Mouse (Mus musculus) midbrain, embryonic 10.5 days (tissue): ENCODE measurements around the gene Ranbp1. TPM values are rescaled to one million over a fixed set of nuclear protein-coding genes. Genes with fewer than 3 reads are reported as not detected.

Experiments used
- DNase-seq: peaks from one replicate; pipeline ENCODE4 v3.0.0-alpha.2; 2017; ENCODE audit warnings: low spot score
- H3K27ac ChIP-seq: fragments of 300-500 bp; sonication (generic); replicated peaks from 2 replicates; pipeline ENCODE4 v1.5.1; 2016; ENCODE audit warnings: mild to moderate bottlenecking
- H3K27me3 ChIP-seq: fragments of 300-500 bp; sonication (generic); 2 replicates; pipeline ENCODE4 v1.6.1; 2016; ENCODE audit warnings: low read depth, mild to moderate bottlenecking; ENCODE audit not compliant: poor library complexity, severe bottlenecking
- H3K36me3 ChIP-seq: fragments of 300-500 bp; sonication (generic); 2 replicates; pipeline ENCODE4 v1.6.1; 2016; ENCODE audit warnings: mild to moderate bottlenecking, moderate library complexity
- H3K4me1 ChIP-seq: fragments of 300-500 bp; sonication (generic); 2 replicates; pipeline ENCODE4 v1.6.1; 2016
- H3K4me3 ChIP-seq: fragments of 300-500 bp; sonication (generic); 2 replicates; pipeline ENCODE4 v1.5.1; 2016; ENCODE audit warnings: mild to moderate bottlenecking, moderate library complexity
- H3K9me3 ChIP-seq: fragments of 300-500 bp; sonication (generic); replicated peaks from 2 replicates; pipeline ENCODE4 v1.6.1; 2016; ENCODE audit warnings: mild to moderate bottlenecking
- WGBS: fragments of 180-500 bp; shearing (Covaris S2); methylation state at CpG from one replicate; pipeline ENCODE4 v1.1.7; 2016; 5-methylcytosine and 5-hydroxymethylcytosine counted together
- polyA plus RNA-seq: library from polyadenylated mRNA; unstranded; fragments of >200 nt; fragmentation: Nextera tagmentation; extraction: Ambion mirVana; gene quantifications from 2 replicates; pipeline ENCODE4 v1.2.1, GENCODE M21; 2016

The Ranbp1 gene
- polyA plus RNA-seq, 1 experiment from 2014 or later, result 1,334 TPM

GRCm38 (mm10) chr16:18230617-18231016 is 17.9 kb downstream of the Ranbp1 start:
- WGBS, result 94% methylated on average over 6 of the region's 6 CpGs
- Histone ChIP-seq H3K27me3 (no peaks in the 10 kb centered on the region), H3K4me3 (no peak overlapping the region), H3K27ac (no peak overlapping the region), H3K4me1 (peaks cover 24% of the 10 kb centered on the region), H3K36me3 (peaks cover 45% of the 10 kb centered on the region), H3K9me3 (no peaks in the 10 kb centered on the region)
- no peak for DNase-seq

- WGBS, result 90% methylated on average over 11 of the region's 11 CpGs
- no peaks in the 10 kb centered on the region for H3K9me3 ChIP-seq
- H3K4me3 ChIP-seq, result no peak overlapping the region
- no peak overlapping the region for H3K27ac ChIP-seq
- DNase-seq, result no peak
- no peaks in the 10 kb centered on the region for H3K27me3 ChIP-seq
- H3K36me3 ChIP-seq, result peaks cover 55% of the 10 kb centered on the region
- peaks cover 18% of the 10 kb centered on the region for H3K4me1 ChIP-seq
These were observed 18.9 kb downstream of the Ranbp1 start for GRCm38 (mm10) chr16:18229622-18230021.

GRCm38 (mm10) chr16:18228856-18229255 is 19.7 kb downstream of the Ranbp1 start:
- Histone ChIP-seq H3K36me3 (peaks cover 62% of the 10 kb centered on the region), H3K27me3 (no peaks in the 10 kb centered on the region), H3K27ac (no peak overlapping the region), H3K9me3 (no peaks in the 10 kb centered on the region), H3K4me3 (no peak overlapping the region), H3K4me1 (peaks cover 11% of the 10 kb centered on the region)
- WGBS, result 94% methylated on average over 4 of the region's 4 CpGs
- no peak for DNase-seq

GRCm38 (mm10) chr16:18227897-18228422 is 20.6 kb downstream of the Ranbp1 start:
- DNase-seq, result no peak
- Histone ChIP-seq H3K27me3 (no peaks in the 10 kb centered on the region), H3K4me3 (no peak overlapping the region), H3K36me3 (peaks cover 67% of the 10 kb centered on the region), H3K9me3 (no peaks in the 10 kb centered on the region), H3K27ac (no peak overlapping the region), H3K4me1 (0 out of 2 replicates have a peak, but pooled peaks cover 3% of the 10 kb centered on the region)
- 95% methylated on average over 20 of the region's 20 CpGs for WGBS

- H3K36me3 ChIP-seq, result peaks cover 75% of the 10 kb centered on the region
- 0 out of 2 replicates have a peak, but pooled peaks cover 3% of the 10 kb centered on the region for H3K4me1 ChIP-seq
- 92% methylated on average over 13 of the region's 13 CpGs for WGBS
These were observed 21.3 kb downstream of the Ranbp1 start for GRCm38 (mm10) chr16:18227187-18227586.

GRCm38 (mm10) chr16:18222188-18222587 is 26.3 kb downstream of the Ranbp1 start:
- Histone ChIP-seq H3K9me3 (no peaks in the 10 kb centered on the region), H3K4me1 (peaks cover 25% of the 10 kb centered on the region), H3K27ac (no peak overlapping the region), H3K4me3 (no peak overlapping the region), H3K27me3 (no peaks in the 10 kb centered on the region), H3K36me3 (peaks cover 62% of the 10 kb centered on the region)
- DNase-seq, result no peak
- 90% methylated on average over 11 of the region's 11 CpGs for WGBS

More at GRCm38 (mm10) chr16:18227187-18227586, 21.3 kb downstream of the Ranbp1 start:
- no peak for DNase-seq
- no peak overlapping the region for H3K27ac ChIP-seq
- H3K27me3 ChIP-seq, result no peaks in the 10 kb centered on the region
- no peak overlapping the region for H3K4me3 ChIP-seq
- H3K9me3 ChIP-seq, result no peaks in the 10 kb centered on the region

GRCm38 (mm10) chr16:18221543-18221898 is 27.0 kb downstream of the Ranbp1 start:
- Histone ChIP-seq H3K27me3 (no peaks in the 10 kb centered on the region), H3K27ac (no peak overlapping the region), H3K36me3 (peaks cover 55% of the 10 kb centered on the region), H3K4me1 (peaks cover 25% of the 10 kb centered on the region), H3K4me3 (no peak overlapping the region), H3K9me3 (no peaks in the 10 kb centered on the region)
- 78% methylated on average over 11 of the region's 11 CpGs for WGBS
- DNase-seq, result no peak

GRCm38 (mm10) chr16:18220856-18221542 is 27.5 kb downstream of the Ranbp1 start:
- no peak overlapping the region for H3K27ac ChIP-seq
- DNase-seq, result no peak
- peaks cover 29% of the 10 kb centered on the region for H3K4me1 ChIP-seq
- no peaks in the 10 kb centered on the region for H3K27me3 ChIP-seq
- H3K4me3 ChIP-seq, result no peak overlapping the region
- H3K9me3 ChIP-seq, result no peaks in the 10 kb centered on the region
- WGBS, result 90% methylated on average over 6 of the region's 6 CpGs
- H3K36me3 ChIP-seq, result peaks cover 50% of the 10 kb centered on the region

- Histone ChIP-seq H3K4me3 (no peak overlapping the region), H3K9me3 (no peaks in the 10 kb centered on the region), H3K27me3 (no peaks in the 10 kb centered on the region), H3K36me3 (peaks cover 40% of the 10 kb centered on the region), H3K4me1 (peaks cover 33% of the 10 kb centered on the region), H3K27ac (peak overlapping the region; percentile 42)
- DNase-seq, result no peak
- WGBS, result 65% methylated on average over 8 of the region's 8 CpGs
These were observed 28.5 kb downstream of the Ranbp1 start for GRCm38 (mm10) chr16:18220001-18220400.

- H3K27ac ChIP-seq, result peak overlapping the region; percentile 42
- WGBS, result 85% methylated on average over 9 of the region's 9 CpGs
- H3K27me3 ChIP-seq, result no peaks in the 10 kb centered on the region
- no peak overlapping the region for H3K4me3 ChIP-seq
- H3K4me1 ChIP-seq, result peaks cover 47% of the 10 kb centered on the region
- H3K9me3 ChIP-seq, result no peaks in the 10 kb centered on the region
- DNase-seq, result no peak
- H3K36me3 ChIP-seq, result peaks cover 26% of the 10 kb centered on the region
These were observed 29.9 kb downstream of the Ranbp1 start for GRCm38 (mm10) chr16:18218580-18218996.

- Histone ChIP-seq H3K4me3 (no peak within 1 kb of the TSS), H3K27ac (peak within 1 kb of the TSS; percentile 42), H3K4me1 (peaks cover 58% of the 10 kb centered on the region), H3K9me3 (no peaks in the 10 kb centered on the region), H3K36me3 (peaks cover 16% of the 10 kb centered on the region), H3K27me3 (no peaks in the 10 kb centered on the region)
- no peak for DNase-seq
- WGBS, result 90% methylated on average over 4 of the region's 4 CpGs
These were observed 31.0 kb downstream of the Ranbp1 start, which contains the start of gene Ccdc188 for GRCm38 (mm10) chr16:18217579-18217978. Gene Ccdc188, plus strand, starts transcription at chr16:18217879.

GRCm38 (mm10) chr16:18214858-18215257 is 33.7 kb downstream of the Ranbp1 start:
- Histone ChIP-seq H3K27ac (peak overlapping the region; percentile 82), H3K4me3 (peak overlapping the region; percentile 27; the same call in 1 of the 2 replicates), H3K27me3 (peaks cover 18% of the 10 kb centered on the region; the same call in 1 of the 2 replicates), H3K9me3 (no peaks in the 10 kb centered on the region), H3K4me1 (peaks cover 50% of the 10 kb centered on the region), H3K36me3 (no peaks in the 10 kb centered on the region)
- DNase-seq, result no peak
- WGBS, result 89% methylated on average over 7 of the region's 7 CpGs

GRCm38 (mm10) chr16:18213689-18214088 is 34.8 kb downstream of the Ranbp1 start:
- peak; percentile 94 for DNase-seq
- Histone ChIP-seq H3K4me3 (peak overlapping the region; percentile 27; the same call in 1 of the 2 replicates), H3K9me3 (no peaks in the 10 kb centered on the region), H3K27me3 (peaks cover 21% of the 10 kb centered on the region; the same call in 1 of the 2 replicates), H3K27ac (peak overlapping the region; percentile 82), H3K36me3 (no peaks in the 10 kb centered on the region), H3K4me1 (peaks cover 41% of the 10 kb centered on the region)
- 37% methylated on average over 6 of the region's 6 CpGs for WGBS
